In the genomic region with DNA sequence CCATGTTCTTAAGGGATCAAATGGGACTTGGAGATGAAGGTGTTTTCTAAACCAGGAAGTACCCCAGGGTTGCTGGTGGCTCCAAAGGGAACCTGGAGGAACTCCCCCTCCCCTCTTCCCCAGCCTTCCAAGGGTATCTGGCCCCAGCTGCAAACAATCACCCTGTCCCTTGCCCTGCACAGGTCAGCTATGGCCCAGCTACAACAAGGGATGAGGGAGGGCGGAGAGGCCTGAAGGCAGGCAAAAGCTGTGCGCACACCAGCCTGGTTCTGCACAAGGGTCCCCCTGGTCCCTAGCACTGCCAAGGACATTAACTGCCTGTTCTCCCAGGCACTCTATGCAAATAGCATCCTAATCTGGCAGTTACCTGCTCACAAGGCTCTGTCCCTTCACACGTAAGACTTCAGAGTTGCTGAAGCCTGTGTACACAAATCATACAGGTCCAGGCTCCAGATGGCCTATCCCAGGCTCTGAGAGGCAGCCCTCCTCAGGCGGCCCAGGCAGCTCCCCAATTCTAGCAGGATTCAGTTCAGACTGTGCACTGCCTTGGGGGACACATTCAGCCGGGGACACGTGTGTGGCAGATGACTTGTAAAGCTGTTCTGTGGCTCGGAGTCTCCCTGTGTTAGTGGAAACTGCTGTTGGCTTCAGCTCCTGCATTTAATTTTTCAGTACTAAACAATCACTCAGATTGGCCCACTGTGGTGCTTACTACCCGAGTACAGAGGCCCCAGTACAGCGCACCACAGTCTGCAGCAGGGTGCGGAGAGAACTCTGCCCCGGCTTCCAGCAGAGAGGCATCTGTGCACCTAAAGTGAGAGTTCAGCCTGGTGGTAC, we compare ENCODE assay signal across 11 mouse cellular contexts.
DNase-seq lines count a peak whose midpoint lies in the region; ATAC-seq lines count a peak whose summit lies in the region.
"Had no signal": no experiment of that assay in that cellular context is flagged by ENCODE, and none has a peak within 500 bp of the region (broad histone marks: within the 10 kb centered on the region; RNA-seq: fewer than 3 reads in every experiment).

No protein-coding gene starts in this region.

- ATAC-seq in heart, embryonic 16.5 days (replicated peaks; ENCODE audit: extremely low read depth, insufficient read depth, low FRiP score): no peak
- ATAC-seq in embryonic facial prominence, embryonic 15.5 days (ENCODE audit: insufficient number of reproducible peaks, low FRiP score, low TSS enrichment, low read depth): peak; percentile 68
- peak; percentile 83 for ATAC-seq in limb, embryonic 12.5 days (ENCODE audit: insufficient number of reproducible peaks, insufficient read depth, low FRiP score, low TSS enrichment, low read depth)
- ATAC-seq: liver, postnatal 0 days had no signal

- peak overlapping the region; percentile 44 for H3K27ac ChIP-seq in heart, embryonic 16.5 days (ENCODE audit: low read length)
- H3K27ac ChIP-seq in embryonic facial prominence, embryonic 15.5 days (replicated peaks): peak overlapping the region; percentile 89
- H3K27ac ChIP-seq in limb, embryonic 12.5 days: peak overlapping the region; percentile 79

- DNase-seq in heart, postnatal 10 days: no peak
- DNase-seq in cerebellum, postnatal 36 days: peak; percentile 57 to 60
- no peak for DNase-seq in thymus, postnatal 4 days
- no peak for DNase-seq in thymus, postnatal 10 days (ENCODE audit: low spot score in 2 of 2)
- no peak for DNase-seq in right cerebral cortex, adult 18-20 months
- DNase-seq: liver, postnatal 0 days; thymus, adult 18-20 months had no signal

- peaks cover 60% of the 10 kb centered on the region for H3K4me1 ChIP-seq in heart, embryonic 16.5 days (ENCODE audit: control insufficient read depth, insufficient read depth, low read length)
- peaks cover 66% of the 10 kb centered on the region for H3K4me1 ChIP-seq in embryonic facial prominence, embryonic 15.5 days
- H3K4me1 ChIP-seq in limb, embryonic 12.5 days (replicated peaks): peaks cover 69% of the 10 kb centered on the region

- peak overlapping the region; percentile 48; the same call in 1 of the 2 replicates for H3K9ac ChIP-seq in heart, embryonic 16.5 days (ENCODE audit: low read length)
- no peak overlapping the region for H3K9ac ChIP-seq in embryonic facial prominence, embryonic 15.5 days
- H3K9ac ChIP-seq in limb, embryonic 12.5 days (replicated peaks): no peak overlapping the region; the same call in 1 of the 2 replicates
- H3K9ac ChIP-seq: liver, postnatal 0 days had no signal

- WGBS in heart, embryonic 16.5 days: 70% methylated on average over 11 of the region's 11 CpGs
- 52% methylated on average over 11 of the region's 11 CpGs for WGBS in embryonic facial prominence, embryonic 15.5 days
- WGBS in limb, embryonic 12.5 days: 30% methylated on average over 11 of the region's 11 CpGs

- H3K36me3 ChIP-seq in heart, embryonic 16.5 days (ENCODE audit: control insufficient read depth, insufficient read depth): no peaks in the 10 kb centered on the region
- no peaks in the 10 kb centered on the region for H3K36me3 ChIP-seq in embryonic facial prominence, embryonic 15.5 days
- H3K36me3 ChIP-seq in limb, embryonic 12.5 days: no peaks in the 10 kb centered on the region
- H3K36me3 ChIP-seq: G1E had no signal

- intact Hi-C loops in heart, postnatal 10 days (cut with DNase I): no loop called here

- no peak overlapping the region for H3K4me3 ChIP-seq in heart, embryonic 16.5 days (ENCODE audit: low read length)
- H3K4me3 ChIP-seq in embryonic facial prominence, embryonic 15.5 days (replicated peaks): no peak overlapping the region
- H3K4me3 ChIP-seq in limb, embryonic 12.5 days (replicated peaks): no peak overlapping the region

- no peaks in the 10 kb centered on the region for H3K9me3 ChIP-seq in heart, embryonic 16.5 days (replicated peaks; ENCODE audit: control insufficient read depth, low read length)
- H3K9me3 ChIP-seq in embryonic facial prominence, embryonic 15.5 days (replicated peaks): no peaks in the 10 kb centered on the region
- H3K9me3 ChIP-seq in limb, embryonic 12.5 days: no peaks in the 10 kb centered on the region

- no peaks in the 10 kb centered on the region for H3K27me3 ChIP-seq in heart, embryonic 16.5 days (ENCODE audit: control insufficient read depth, insufficient read depth, low read length)
- H3K27me3 ChIP-seq in embryonic facial prominence, embryonic 15.5 days: no peaks in the 10 kb centered on the region
- no peaks in the 10 kb centered on the region for H3K27me3 ChIP-seq in limb, embryonic 12.5 days

- H3K4me2 ChIP-seq in heart, embryonic 16.5 days (ENCODE audit: low read depth, low read length): no peak overlapping the region
- 0 out of 2 replicates have a peak overlapping the region, but pooled peaks have one; percentile 8 for H3K4me2 ChIP-seq in embryonic facial prominence, embryonic 15.5 days (replicated peaks)
- peak overlapping the region; percentile 2; the same call in 1 of the 2 replicates for H3K4me2 ChIP-seq in limb, embryonic 12.5 days

Comparison
In these comparisons a context has a peak if more than half of its experiments do, and no peak if none do; other contexts are left out.
1. DNase-seq: peak in cerebellum, postnatal 36 days (2 of 2); none in heart, postnatal 10 days (0 of 2), thymus, postnatal 4 days (single experiment), thymus, postnatal 10 days (0 of 2) and right cerebral cortex, adult 18-20 months (single experiment).
2. Peak in every context shown above with its lines, with median percentiles within 50 percentile points of each other: H3K27ac ChIP-seq.